Mouse (Mus musculus) heart, postnatal 25 days (tissue): ENCODE data around the gene Abhd17c. TPM values are rescaled to one million over a fixed set of nuclear protein-coding genes. Genes with fewer than 3 reads are reported as not detected.
"Not testable (repeated sequence)": the region's sequence is repeated elsewhere in the genome, so short reads cannot be mapped to it uniquely, and the experiment has no call there.

Experiments
- DNase-seq: peaks from one replicate; pipeline ENCODE4 v3.0.0; 2022; ENCODE audit warnings: low spot score
- intact Hi-C: fragments of 180-260 bp; cut with DNase I; formaldehyde crosslinking; loops from one replicate; pipeline ENCODE4 v1.15.1; 2025
- total RNA-seq, 2 experiments: library from RNA; stranded (reverse); gene quantifications; 2 replicates each; pipeline ENCODE4 v1.2.3; 2021

The Abhd17c gene
- total RNA-seq = 10 to 100 TPM; 32.1 to 32.4 TPM

DNA sequence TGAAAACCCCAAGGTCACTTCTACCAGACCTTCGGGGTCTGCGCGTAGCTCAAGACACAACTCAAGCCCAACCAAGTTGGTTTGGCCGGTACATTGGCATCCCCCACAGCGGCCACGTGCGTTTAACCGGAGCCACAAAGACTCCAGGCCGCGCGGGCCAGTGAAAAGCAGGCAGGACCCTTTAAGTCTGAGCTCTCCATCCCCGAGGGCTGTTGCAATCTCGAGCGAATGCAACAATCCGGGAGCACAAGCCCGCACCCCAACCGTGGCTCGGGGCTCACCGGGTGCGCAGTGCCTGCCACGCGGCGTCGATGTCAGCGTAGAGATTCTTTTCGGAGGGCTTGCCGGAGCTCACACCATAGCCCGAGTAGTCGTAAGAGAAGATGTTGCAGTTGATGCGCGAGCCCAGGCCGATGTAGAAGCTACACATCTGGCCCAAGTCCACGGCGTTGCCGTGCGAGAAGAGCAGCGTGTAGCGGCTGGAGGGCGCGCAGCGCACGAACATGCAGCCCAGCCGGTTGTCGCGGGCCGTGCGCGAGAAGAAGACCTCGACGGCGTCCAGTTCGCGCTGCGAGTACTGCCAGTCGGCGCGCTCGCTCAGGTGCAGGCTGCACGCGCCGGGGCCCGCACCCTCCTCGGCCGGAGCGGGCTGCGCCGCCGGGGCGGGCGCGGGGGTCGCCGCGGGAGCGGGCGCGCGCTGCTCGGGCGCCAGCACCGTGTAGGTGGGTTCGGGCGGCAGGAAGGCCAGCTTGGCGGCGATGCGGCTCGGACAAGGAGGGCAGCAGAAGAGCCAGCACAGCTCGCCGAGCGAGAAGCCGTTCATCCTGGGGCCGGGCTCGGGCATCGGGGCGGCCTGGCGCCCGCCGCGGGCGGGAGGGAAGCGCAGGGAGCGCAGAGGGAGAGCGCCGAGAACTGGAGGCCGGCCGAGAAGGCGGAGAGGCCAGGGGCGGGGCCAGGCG is at the start of gene Abhd17c:
TSS of gene Abhd17c (minus strand) at position 893 of the 959 bp plus-strand sequence.
- DNase-seq = peak; percentile 5
- intact Hi-C loops = loop anchor here (5.0 kb wide), 1 partner anchor 64 kb away; the partner anchor contains the start of gene Cemip

DNA sequence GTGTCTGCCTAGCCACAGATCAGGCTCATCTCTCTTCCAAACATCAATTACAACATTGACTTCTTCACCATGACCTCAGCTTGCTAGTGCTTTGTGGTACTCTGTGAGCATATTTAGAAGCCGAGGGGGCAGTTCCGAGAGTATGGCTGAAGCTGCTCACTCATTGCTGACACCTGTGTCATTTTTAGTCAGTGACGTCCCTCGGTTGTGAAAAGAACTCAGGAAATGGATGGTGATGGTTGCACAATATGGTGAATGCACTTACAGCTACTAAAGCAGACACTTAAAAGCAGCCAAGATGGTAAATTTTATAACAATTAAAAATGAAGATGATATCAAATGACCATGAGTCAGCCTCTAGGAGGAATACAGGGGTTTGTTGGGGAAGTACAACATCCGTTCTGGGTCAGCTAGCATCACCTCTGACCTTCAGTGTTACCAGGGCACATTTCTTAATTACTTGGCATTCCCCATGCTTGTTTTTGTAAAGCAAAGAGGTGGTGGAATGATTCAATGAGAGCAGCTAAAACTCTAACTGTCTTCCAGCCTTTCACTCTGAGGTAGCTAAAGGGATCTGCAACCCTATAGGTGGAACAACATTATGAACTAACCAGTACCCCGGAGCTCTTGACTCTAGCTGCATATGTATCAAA is 45.6 kb upstream of the Abhd17c start:
- no peak for DNase-seq
- intact Hi-C loops = no loop called here

DNA sequence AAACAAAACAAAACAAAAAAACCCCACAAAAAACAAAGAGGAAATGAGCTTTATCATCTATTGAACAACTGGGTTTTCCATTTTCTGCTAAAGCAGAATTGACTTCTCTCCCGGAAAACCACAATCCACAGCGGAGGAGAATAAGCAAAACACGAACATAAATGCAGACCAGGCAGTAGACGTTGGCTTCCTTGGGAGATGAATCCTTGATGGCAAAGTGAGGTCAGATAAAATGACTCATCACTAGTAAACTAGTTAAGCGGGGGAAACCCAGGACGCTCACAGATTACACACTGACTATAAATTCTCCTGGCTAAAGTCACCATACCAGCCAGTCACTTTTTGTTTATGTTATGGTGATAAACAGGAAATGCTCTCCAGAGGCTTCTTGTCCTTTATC is 44.5 kb upstream of the Abhd17c start:
- intact Hi-C loops = no loop called here
- no peak for DNase-seq

DNA sequence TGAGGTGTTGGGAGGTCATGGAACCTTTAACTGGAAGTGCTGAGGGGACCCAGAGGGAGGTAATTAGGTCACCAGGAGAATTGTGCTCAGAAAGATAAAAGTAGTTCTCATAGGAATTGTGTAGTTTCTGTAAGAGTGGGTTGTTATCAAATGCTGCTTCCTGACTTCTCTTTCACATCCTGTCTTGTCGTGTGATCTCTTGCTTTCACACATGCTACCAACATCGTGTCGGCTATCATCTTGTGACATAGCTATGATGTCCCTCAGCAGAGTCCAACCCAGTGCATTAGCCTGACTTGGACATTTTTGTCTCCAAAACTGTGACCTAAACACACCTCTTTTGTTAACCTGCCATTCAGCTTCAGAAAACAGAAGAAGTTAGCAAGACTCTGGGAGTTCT is 40.6 kb upstream of the Abhd17c start:
- no peak for DNase-seq
- intact Hi-C loops = no loop called here

DNA sequence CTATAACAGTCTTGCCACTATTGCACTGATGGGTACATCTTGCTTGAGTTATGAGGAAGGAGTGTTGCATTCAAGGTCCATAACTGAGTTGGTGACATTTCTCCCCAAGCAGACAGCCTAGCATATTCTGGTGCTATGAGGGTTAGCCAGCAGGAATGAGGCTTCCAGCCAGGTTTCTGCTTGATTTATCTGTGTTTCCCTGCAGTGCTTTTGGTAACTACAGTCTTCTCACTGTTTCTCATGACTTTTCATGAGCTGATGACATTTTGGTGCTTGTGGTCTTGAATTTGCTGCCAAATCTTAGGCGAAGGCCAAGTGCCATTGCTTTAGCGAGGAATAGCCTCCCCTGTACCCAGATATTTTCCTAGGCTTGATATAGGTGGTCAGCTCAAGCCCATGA is 39.8 kb upstream of the Abhd17c start:
- intact Hi-C loops = no loop called here
- no peak for DNase-seq

DNA sequence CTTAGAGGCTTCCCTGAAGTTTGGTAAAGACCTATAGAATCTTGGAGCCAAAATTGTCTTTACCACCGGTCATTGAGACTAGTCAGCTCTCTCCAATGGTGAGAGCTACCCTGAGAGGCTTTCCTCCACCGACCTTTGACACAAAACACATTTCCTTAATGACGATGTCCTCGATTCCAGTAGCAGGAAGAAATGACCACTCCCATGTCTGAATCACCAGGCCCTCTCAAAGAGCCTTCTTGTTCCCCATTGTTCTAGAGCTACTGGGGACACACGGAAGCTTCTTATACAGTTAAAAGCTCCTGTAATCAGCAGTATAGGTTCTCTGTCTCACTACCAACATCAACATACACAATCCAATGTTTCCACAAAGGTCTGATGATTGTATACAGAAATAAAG is 36.5 kb upstream of the Abhd17c start:
- intact Hi-C loops = no loop called here
- no peak for DNase-seq

DNA sequence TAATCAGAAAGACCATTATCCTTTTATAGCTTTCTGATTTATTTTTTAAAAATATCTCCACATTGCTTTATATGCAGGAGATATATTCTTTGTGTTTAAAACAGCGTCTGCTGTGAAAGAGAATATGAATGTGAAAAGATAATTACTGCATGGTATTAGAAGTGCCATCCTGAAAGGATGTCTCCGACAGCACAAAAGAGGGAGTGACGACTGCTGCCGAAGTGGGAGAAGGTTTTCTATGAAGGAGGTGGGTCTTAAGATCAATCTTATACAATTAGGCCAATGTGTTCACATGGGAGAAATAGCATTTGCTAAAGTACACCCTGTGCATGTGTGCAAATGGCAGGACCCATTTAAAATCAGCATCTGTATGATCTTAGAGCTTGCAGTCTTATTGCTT is 33.5 kb upstream of the Abhd17c start:
- intact Hi-C loops = no loop called here
- DNase-seq = no peak

DNA sequence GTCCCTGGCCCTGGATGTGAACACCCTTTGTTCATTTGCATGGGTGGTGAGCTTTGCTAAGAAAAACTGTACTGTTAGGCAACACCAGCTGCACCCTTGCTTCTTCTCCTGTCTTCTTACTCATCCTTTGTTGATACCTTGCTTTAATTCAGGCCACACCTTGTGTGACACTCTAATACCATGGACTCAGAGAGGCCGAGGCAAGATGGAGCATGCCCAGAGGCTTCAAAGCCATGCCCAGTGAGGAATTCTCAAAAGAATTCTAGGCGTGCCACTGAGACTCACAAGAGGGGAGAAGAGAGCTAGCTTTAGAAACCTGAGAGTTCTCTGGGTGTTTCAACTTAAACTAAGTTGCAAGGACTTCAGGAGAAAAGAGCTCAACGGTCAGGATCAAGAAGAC is 33.0 kb upstream of the Abhd17c start:
- no peak for DNase-seq
- intact Hi-C loops = no loop called here

DNA sequence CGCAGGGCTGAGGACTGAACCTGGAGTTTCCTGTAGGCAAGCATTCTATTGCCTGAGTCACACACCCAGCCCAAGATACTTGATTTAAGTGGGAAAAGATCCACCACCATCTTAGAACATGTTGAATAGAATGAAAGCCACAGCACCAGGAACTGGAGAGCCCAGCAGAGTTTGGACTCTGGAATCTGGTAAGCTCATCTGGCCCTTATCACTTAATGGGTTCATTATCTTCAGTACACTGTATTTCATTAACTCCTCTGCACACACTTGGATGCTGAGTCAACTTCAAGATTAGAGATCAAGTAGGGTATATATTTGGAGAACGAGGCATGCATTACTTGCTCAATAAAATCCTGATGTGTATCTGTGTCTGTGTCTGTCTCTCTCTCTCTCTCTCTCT is 27.1 kb upstream of the Abhd17c start:
- intact Hi-C loops, DNase-seq: not testable (repeated sequence)

DNA sequence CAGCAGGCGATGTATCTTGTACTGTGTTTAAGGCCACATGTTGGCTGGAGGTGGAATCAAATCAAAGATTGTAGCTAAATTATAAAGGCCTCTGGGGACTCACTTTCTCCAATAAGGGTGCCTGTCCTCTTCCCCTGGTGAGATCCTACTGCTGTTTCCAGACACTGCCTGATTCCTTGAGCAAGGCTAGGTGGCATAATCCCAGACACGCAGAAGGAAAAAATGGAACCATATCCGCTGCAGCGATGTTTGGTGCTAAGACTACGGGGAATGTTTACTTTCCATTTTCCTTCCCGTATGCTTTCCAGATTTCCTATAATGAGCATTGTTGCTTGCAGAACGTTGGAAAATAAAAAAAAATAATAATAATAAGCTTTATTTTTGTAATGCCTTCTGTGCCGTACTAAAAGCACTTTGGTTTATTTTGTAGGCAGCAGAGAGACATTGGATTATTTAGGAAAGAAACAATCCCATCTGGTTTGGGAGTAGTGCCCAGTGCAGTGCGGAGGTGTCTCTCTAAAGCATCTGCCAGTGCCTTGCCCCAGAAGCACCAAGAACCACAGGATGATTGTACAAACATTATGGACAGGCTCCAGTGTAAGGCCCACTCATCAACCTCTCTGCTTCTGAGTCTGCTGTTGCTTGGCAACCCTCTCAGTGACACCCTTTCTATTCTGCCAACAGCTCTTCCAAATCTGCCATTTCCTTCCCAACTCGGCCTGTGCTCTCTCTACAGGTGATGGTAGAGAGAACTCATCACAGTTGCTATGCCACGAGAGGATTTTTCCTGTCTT is 23.2 kb upstream of the Abhd17c start:
- intact Hi-C loops = no loop called here

DNA sequence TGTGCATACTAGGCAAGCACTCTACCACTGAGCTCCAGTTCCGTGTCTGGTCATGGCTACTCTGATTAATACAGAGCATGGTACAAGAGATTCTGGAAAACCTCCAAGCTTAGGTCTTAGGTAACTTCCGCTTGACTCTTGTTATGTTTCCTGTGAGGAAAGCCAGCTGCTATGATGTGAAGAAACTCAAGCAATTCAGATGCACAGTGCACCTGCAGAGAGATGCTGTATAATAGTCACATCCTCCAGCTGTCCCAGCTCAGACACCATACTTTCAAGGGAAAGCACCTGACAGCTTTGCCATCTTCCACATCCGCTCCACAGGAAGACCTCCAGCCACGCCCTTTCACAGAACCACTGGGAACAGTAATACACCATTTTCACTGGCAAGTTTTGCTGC is 21.7 kb upstream of the Abhd17c start:
- DNase-seq = no peak
- intact Hi-C loops = no loop called here

More for the DNA sequence above, 23.2 kb upstream of the Abhd17c start:
- DNase-seq = no peak

DNA sequence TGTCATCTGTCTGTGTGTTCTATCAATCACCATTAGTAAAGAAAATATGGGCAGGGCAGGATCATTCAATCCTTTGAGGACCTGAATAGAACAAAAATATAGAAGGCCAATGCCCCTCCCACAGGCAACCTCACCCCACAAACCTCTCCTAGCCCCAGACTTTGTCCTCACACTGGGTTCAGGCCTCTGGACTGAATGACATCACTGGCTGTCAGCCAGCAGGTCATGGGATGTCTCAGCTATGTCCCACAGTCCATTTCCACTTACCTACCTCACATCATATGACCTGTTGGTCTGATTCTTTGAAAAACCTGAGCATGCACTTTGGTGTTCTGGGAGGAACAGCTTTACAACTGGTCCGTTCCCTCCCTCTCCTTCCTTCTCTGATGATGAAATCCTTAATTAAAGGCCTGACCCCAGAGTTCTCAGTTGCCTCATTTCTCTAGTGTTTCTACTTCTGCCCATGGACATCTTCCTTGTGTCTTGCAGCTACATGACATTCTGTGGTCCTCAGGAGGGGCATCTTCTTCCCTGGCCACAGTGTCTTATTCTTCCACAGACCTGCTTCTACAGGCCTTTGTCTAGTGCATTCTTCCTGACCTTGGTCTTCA is 19.6 kb upstream of the Abhd17c start:
- intact Hi-C loops = no loop called here
- DNase-seq = no peak

DNA sequence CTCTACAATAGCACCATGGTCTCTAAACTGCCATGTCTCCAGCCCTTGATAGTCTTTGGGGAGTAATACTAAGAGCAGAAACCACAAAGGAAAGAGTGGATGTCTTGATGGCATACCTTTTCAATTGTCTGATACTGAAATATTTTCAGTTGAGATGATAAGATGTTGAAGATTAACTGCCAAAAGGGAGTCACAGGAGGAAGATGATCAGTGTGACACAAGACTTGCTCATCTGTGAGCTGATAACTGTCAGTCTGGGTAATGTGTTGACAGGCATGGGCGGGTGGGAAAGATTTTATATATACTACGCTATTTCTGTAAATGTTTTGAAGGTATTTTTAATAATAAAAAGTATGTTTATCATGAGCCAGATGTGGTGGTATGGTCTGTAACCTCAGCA is 16.7 kb upstream of the Abhd17c start:
- DNase-seq = no peak
- intact Hi-C loops = no loop called here

DNA sequence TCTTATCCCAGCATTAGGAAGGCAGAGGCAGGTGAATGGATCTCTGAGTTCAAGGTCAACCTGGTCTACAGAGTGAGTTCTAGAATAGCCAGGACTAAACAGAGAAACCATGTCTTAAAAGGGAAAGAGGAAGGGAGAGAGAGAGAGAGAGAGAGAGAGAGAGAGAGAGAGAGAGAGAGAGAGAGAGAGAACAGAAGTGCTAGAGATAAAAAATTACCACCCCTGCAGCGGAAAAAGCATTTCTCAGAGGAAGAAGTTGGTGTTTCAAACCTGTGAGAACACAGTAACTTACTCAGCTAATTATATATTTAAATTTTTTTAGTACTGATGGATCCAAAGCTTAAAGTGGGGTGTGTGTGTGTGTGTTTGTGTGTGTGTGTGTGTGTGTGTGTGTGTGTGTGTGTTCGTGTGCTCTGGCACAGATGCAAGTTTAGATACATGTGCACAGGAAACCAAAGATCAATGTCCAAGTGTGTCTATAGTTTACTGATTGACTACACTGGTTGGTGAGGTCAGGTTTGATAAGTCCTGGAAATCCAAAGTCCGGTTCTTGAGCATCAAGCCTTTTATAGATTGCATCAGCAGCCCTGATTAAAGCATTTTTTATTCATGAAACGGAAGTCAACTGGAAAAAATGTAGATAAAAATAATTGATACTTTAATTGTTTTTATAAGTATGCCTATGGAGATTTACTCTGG is 15.2 kb upstream of the Abhd17c start:
- intact Hi-C loops = no loop called here
- DNase-seq = no peak

DNA sequence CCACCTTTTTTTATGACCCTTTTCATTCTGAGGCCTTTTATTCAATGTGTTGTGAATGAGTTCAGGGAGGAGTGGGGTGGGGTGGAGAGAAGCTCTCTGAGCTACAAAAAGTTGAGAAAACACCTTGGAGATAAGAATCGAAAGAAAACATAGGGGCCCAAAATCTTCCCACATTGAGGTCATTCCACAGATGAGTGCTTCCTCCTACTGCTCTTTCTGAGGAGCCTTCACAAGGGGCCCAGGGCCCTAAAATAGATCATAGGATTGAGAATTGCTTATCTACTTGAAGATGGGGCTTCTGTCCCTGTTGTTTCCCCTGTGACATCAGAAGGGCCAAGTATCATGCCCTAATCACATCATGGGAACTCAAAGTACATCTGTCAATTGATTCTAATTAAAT is 14.3 kb upstream of the Abhd17c start:
- intact Hi-C loops = no loop called here
- no peak for DNase-seq

DNA sequence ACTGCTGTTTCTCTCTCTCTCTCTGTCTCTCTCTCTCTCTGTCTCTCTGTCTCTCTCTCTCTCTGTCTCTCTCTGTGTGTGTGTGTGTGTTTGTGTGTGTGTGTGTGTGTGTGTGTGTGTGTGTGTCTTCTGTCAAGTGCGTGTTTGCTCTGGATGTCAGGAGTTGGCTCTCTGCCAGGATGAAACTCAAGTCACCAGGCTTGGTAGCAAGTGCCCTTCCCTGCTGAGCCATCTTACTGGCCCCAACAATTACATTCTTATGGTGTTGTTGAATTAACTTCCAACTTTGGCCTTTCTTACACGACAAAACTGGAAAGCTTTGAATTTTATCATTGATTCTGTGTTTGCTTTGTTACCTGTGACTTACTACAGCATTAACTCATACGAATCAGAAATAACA is 13.6 kb upstream of the Abhd17c start:
- intact Hi-C loops = no loop called here
- DNase-seq = no peak

DNA sequence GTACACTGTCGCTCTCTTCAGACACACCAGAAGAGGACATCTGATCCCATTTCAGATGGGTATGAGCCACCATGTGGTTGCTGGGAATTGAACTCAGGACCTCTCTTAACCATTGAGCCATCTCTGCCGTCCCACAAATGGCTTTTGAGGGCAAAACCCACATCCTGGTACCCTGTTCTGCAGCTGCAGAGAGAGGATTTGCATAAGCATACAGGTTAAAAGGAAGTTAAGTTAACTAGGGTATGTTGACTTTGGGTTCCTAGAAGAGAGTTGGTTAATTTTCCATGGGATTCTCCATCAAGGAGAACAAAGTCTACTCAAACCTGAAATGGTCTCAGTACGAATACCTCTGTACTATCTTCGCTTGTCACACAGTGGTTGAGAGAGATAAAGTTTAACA is 13.2 kb upstream of the Abhd17c start:
- intact Hi-C loops = no loop called here
- no peak for DNase-seq

DNA sequence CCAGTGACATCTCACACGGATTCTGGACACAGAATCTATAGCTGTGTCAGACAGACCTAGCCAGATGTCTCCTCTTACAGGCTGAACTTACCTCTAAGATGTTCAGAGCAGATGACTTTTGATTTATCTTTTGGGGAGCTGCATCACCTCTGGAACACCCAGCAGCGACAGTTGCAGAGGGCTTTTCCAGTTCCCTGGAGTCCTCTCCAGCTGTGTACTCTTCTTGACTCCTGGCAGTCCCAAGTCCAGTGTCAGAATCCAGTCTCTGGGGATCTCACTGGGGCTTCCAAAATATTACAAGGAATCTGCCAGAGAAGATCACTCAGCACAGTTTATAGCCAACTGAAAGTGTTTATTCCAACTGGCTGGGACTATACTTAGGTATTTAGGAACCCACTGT is 12.7 kb upstream of the Abhd17c start:
- no peak for DNase-seq
- intact Hi-C loops = no loop called here

DNA sequence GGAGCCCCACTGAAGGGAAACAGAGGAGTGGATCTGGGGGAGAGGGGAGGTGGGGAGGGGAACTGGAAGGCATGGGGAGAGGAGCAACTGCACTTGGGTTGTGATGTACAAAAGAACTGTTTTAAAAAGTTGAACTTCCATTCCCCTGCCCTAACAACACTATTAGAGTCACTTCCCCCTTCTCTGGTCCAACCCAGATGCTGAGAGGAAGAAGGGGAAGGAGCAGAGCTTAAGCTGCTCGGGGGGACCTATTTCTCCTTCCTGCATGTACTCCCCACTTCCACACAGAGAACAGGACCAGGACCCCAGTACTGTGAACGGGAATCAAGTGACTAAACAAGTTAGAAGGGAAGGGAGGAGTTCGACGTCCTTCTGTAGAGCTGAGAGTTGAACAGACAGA is 11.9 kb upstream of the Abhd17c start:
- intact Hi-C loops = no loop called here
- no peak for DNase-seq

DNA sequence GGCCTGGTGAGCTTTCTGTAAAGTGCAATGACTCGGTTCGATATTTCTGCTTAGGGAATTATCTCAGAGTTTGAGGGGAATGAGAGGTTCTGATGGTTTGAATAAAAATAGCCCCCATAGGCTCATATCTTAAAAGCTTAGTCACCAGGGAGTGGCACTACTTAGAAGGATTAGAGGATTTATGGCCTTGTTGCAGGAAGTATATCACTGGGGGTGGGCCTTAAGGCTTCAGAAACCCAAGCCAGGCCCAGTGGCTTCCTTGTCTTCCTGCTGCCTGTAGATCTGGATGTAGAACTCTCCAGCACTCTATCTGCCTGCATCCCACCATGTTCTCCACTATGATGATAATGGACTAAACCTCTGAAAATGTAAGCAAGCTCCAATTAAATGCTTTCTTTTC is 7.7 kb upstream of the Abhd17c start:
- intact Hi-C loops = no loop called here
- no peak for DNase-seq
